In the genomic region with DNA sequence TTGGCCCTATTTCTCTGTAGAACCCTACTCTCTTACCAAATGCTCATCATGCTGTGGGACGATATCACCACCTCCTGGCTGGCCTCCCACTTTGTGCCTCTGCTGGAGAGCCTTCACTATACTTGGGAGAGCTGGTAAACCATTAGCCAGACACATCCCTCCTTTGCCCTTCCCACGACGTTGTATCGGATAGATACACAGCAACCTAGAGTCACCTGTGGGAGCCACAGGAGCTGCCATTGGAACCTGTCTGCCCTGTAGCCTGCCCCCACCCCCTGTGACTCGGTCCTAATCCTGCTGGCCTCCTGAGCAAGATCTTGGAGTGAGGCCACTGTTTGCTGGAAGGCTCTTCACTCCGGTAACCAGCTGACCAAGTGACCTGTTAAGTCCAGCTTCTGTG, we compare ENCODE assay signal across 22 mouse cellular contexts. TPM values are rescaled to one million over a fixed set of nuclear protein-coding genes. Genes with fewer than 3 reads are reported as not detected.
A peak's percentile ranks its signal among the peaks of the same experiment; 100 is the strongest.
DNase-seq lines count a peak whose midpoint lies in the region; ATAC-seq and TF ChIP-seq lines count a peak whose summit lies in the region.
"Had no signal": no experiment of that assay in that cellular context is flagged by ENCODE, and none has a peak within 500 bp of the region (broad histone marks: within the 10 kb centered on the region; RNA-seq: fewer than 3 reads in every experiment).

No protein-coding gene starts in this region.

- no peak overlapping the region for H3K4me3 ChIP-seq in cerebellum, adult 2 months (replicated peaks; ENCODE audit: insufficient read depth, low read depth, low read length)
- no peak overlapping the region for H3K4me3 ChIP-seq in liver, embryonic 13.5 days (replicated peaks)
- H3K4me3 ChIP-seq: embryonic facial prominence, embryonic 10.5 days; erythroblast, embryonic 14.5 days; forebrain, embryonic 15.5 days; heart, embryonic 10.5 days; hindbrain, embryonic 15.5 days; limb, embryonic 10.5 days; lung, embryonic 15.5 days; midbrain, embryonic 10.5 days; neural tube, embryonic 15.5 days had no signal

- H3K27ac ChIP-seq in cerebellum, adult 2 months (ENCODE audit: insufficient read depth, low read length) = no peak overlapping the region
- H3K27ac ChIP-seq in liver, embryonic 13.5 days = no peak overlapping the region
- H3K27ac ChIP-seq: forebrain, embryonic 15.5 days; heart, embryonic 10.5 days; hindbrain, embryonic 15.5 days; lung, embryonic 15.5 days; neural tube, embryonic 15.5 days had no signal

- TF ChIP-seq CTCF in cerebellum, adult 2 months (IDR thresholded peaks at IDR 0.05; ENCODE audit: borderline replicate concordance, insufficient read depth, low read depth, low read length) = no peak

- intact Hi-C loops in left cerebral cortex, postnatal 14 days (cut with DNase I) = no loop called here

- ATAC-seq in liver, embryonic 13.5 days (ENCODE audit: low read depth) = peak; percentile 33; the same call in 1 of the 2 replicates
- ATAC-seq: forebrain, embryonic 15.5 days; Patski had no signal

- peaks cover 23% of the 10 kb centered on the region for H3K4me1 ChIP-seq in cerebellum, adult 2 months (ENCODE audit: control insufficient read depth, insufficient read depth, low read length)
- peaks cover 14% of the 10 kb centered on the region for H3K4me1 ChIP-seq in liver, embryonic 13.5 days (replicated peaks)

- H3K27me3 ChIP-seq in cerebellum, adult 2 months (ENCODE audit: control insufficient read depth, insufficient read depth, low read length) = no peaks in the 10 kb centered on the region
- peaks cover 42% of the 10 kb centered on the region for H3K27me3 ChIP-seq in liver, embryonic 13.5 days
- H3K27me3 ChIP-seq: forebrain, embryonic 15.5 days; hindbrain, embryonic 15.5 days; lung, embryonic 15.5 days; neural tube, embryonic 15.5 days had no signal

- no peak overlapping the region for H3K4me2 ChIP-seq in liver, embryonic 13.5 days
- H3K4me2 ChIP-seq: forebrain, embryonic 15.5 days; hindbrain, embryonic 15.5 days; lung, embryonic 15.5 days; neural tube, embryonic 15.5 days had no signal

- H3K9ac ChIP-seq in liver, embryonic 13.5 days = no peak overlapping the region
- H3K9ac ChIP-seq: forebrain, embryonic 15.5 days; hindbrain, embryonic 15.5 days; lung, embryonic 15.5 days; neural tube, embryonic 15.5 days had no signal

- 21% methylated on average over 6 of the region's 6 CpGs for WGBS in cerebellum, adult 2 months
- WGBS in liver, embryonic 13.5 days (ENCODE audit: insufficient replicate concordance) = 57% methylated on average over 6 of the region's 6 CpGs

- no peaks in the 10 kb centered on the region for H3K36me3 ChIP-seq in liver, embryonic 13.5 days
- H3K36me3 ChIP-seq: embryonic facial prominence, embryonic 10.5 days; forebrain, embryonic 15.5 days; heart, embryonic 10.5 days; hindbrain, embryonic 15.5 days; limb, embryonic 10.5 days; lung, embryonic 15.5 days; midbrain, embryonic 10.5 days; neural tube, embryonic 15.5 days had no signal

- TF ChIP-seq POLR2A in cerebellum, adult 2 months (IDR thresholded peaks at IDR 0.05; ENCODE audit: borderline replicate concordance, insufficient read depth, low read length) = no peak

- H3K9me3 ChIP-seq in liver, embryonic 13.5 days (replicated peaks) = no peaks in the 10 kb centered on the region
- H3K9me3 ChIP-seq: embryonic facial prominence, embryonic 10.5 days; forebrain, embryonic 15.5 days; heart, embryonic 10.5 days; hindbrain, embryonic 15.5 days; limb, embryonic 10.5 days; lung, embryonic 15.5 days; midbrain, embryonic 10.5 days; neural tube, embryonic 15.5 days had no signal

- DNase-seq in cerebellum, adult 2 months = peak; percentile 43 to 67
- no peak for DNase-seq in cerebellum, postnatal 4 days (ENCODE audit: low spot score in 2 of 2)
- DNase-seq in lung, postnatal 36 days = peak; percentile 38
- no peak for DNase-seq in lung, postnatal 14 days
- no peak for DNase-seq in liver, embryonic 13.5 days
- no peak for DNase-seq in left cerebral cortex, postnatal 14 days (ENCODE audit: low spot score in 2 of 2)
- no peak for DNase-seq in frontal cortex, postnatal 25 days (ENCODE audit: low spot score in 2 of 2)
- DNase-seq: B cell, adult 2 months; heart, postnatal 14 days; retina, postnatal 1 day; spleen, adult 18-20 months; thymus, postnatal 14 days had no signal

RNA-seq across cellular contexts. Expression of a gene that starts 2.7 kb away (rescaled TPM):
- polyA plus RNA-seq in cerebellum, adult 2 months (2012; rRNA removed) = 83.1 and 93.0 TPM in 2 replicates
- 3.9 and 5.1 TPM in 2 replicates for polyA plus RNA-seq in liver, embryonic 13.5 days (2015; fragmentation: Nextera tagmentation; extraction: Ambion mirVana)
- total RNA-seq in left cerebral cortex, postnatal 14 days (2021) = 10 to 100 TPM; 24.4 to 27.2 TPM
- polyA plus RNA-seq: erythroblast, embryonic 14.5 days; Patski had no signal

Comparison
In these comparisons a context has a peak if more than half of its experiments do, and no peak if none do; other contexts are left out.
1. DNase-seq: peak in cerebellum, adult 2 months (2 of 2) and lung, postnatal 36 days (single experiment); none in cerebellum, postnatal 4 days (0 of 2), lung, postnatal 14 days (single experiment), liver, embryonic 13.5 days (single experiment), left cerebral cortex, postnatal 14 days (0 of 2) and frontal cortex, postnatal 25 days (0 of 2).
2. RNA of a gene that starts 2.7 kb away (polyA plus RNA-seq): 83.1 to 93.0 TPM in cerebellum, adult 2 months; 3.9 to 5.1 TPM in liver, embryonic 13.5 days; every median in the first group is over 10 times any median in the second.